Mouse (Mus musculus) liver, embryonic 14.5 days (tissue): ENCODE data around the gene Fbxl17.

Experiments
- CTCF ChIP-seq: IDR thresholded peaks from 2 replicates; pipeline ENCODE4 v1.5.1; 2016; ENCODE audit warnings: antibody characterized with exemption, low read depth, control low read depth
- EP300 ChIP-seq: IDR thresholded peaks from 2 replicates; pipeline ENCODE4 v1.6.1; 2016; ENCODE audit warnings: antibody characterized with exemption, low read depth

DNA sequence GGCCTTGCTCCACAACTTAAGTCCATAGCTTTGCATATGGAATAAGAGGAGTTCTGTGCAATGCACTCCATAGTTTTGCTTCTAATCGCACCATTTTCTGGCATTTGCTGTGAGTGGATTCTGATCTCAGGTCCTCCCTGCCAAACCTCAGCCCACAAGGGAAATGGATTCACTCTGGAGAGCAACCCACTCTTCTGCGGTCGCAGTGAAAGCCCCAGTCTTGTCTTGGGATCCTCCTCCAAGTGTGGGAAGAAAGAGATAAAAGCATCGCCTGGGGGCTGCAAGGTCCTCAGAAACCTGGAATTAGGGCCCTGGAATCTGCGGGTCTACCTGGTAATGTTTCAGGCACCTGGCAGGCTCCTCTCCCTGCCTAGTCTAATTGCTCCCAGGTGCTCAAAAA is 466.7 kb downstream of the Fbxl17 start:
- no peak for TF ChIP-seq EP300
- TF ChIP-seq CTCF = no peak
